Mouse (Mus musculus): ENCODE measurements at regions not wholly inside any gene's neighbourhood (a gene's known extent, or its start where the extent isn't known, plus 50 kb on each side); places are given as distances from the start of the nearest gene placed in this dataset.
A peak's percentile ranks its signal among the peaks of the same experiment; 100 is the strongest.

- Histone ChIP-seq H3K9ac (replicated peaks; ENCODE audit: low read depth) (no peak overlapping the region), H3K9me3 (ENCODE audit: low read length) (no peaks in the 10 kb centered on the region), H3K4me3 (ENCODE audit: low read depth, low read length) (no peak overlapping the region), H3K36me3 (ENCODE audit: insufficient read depth, low read length) (no peaks in the 10 kb centered on the region), H3K4me1 (ENCODE audit: insufficient read depth, low read depth, low read length) (no peaks in the 10 kb centered on the region), H3K27ac (ENCODE audit: low read length) (no peak overlapping the region), H3K27me3 (replicated peaks; ENCODE audit: insufficient read depth, low read length) (no peaks in the 10 kb centered on the region), H3K4me2 (replicated peaks; ENCODE audit: low read depth, low read length) (no peak overlapping the region)
- no peak for ATAC-seq
- WGBS = 66% methylated on average over 5 of the region's 5 CpGs
- no peak for DNase-seq (ENCODE audit: low spot score)
- TF ChIP-seq EP300 (IDR thresholded peaks at IDR 0.05) (no peak), CTCF (IDR thresholded peaks at IDR 0.05) (no peak)
Observed at GRCm38 (mm10) chr9:43947089-43947488, 96.1 kb upstream of the Thy1 start.

- Histone ChIP-seq H3K9me3 (ENCODE audit: low read length) (no peaks in the 10 kb centered on the region), H3K27me3 (replicated peaks; ENCODE audit: insufficient read depth, low read length) (no peaks in the 10 kb centered on the region), H3K4me3 (ENCODE audit: low read depth, low read length) (no peak overlapping the region), H3K27ac (ENCODE audit: low read length) (no peak overlapping the region), H3K9ac (replicated peaks; ENCODE audit: low read depth) (no peak overlapping the region), H3K4me2 (replicated peaks; ENCODE audit: low read depth, low read length) (no peak overlapping the region), H3K36me3 (ENCODE audit: insufficient read depth, low read length) (no peaks in the 10 kb centered on the region), H3K4me1 (ENCODE audit: insufficient read depth, low read depth, low read length) (no peaks in the 10 kb centered on the region)
- TF ChIP-seq CTCF (IDR thresholded peaks at IDR 0.05) (no peak), EP300 (IDR thresholded peaks at IDR 0.05) (no peak)
- DNase-seq (ENCODE audit: low spot score) (no peak), ATAC-seq (no peak)
- 54% methylated on average over 11 of the region's 11 CpGs for WGBS
Observed at GRCm38 (mm10) chr9:43947490-43948150, 95.6 kb upstream of the Thy1 start.

- Histone ChIP-seq H3K36me3 (ENCODE audit: insufficient read depth, low read length) (no peaks in the 10 kb centered on the region), H3K9ac (replicated peaks; ENCODE audit: low read depth) (no peak overlapping the region), H3K9me3 (ENCODE audit: low read length) (no peaks in the 10 kb centered on the region), H3K4me3 (ENCODE audit: low read depth, low read length) (no peak overlapping the region), H3K4me2 (replicated peaks; ENCODE audit: low read depth, low read length) (no peak overlapping the region), H3K27me3 (replicated peaks; ENCODE audit: insufficient read depth, low read length) (no peaks in the 10 kb centered on the region), H3K27ac (ENCODE audit: low read length) (no peak overlapping the region), H3K4me1 (ENCODE audit: insufficient read depth, low read depth, low read length) (no peaks in the 10 kb centered on the region)
- no peak for DNase-seq (ENCODE audit: low spot score)
- ATAC-seq = no peak
- 35% methylated on average over 7 of the region's 7 CpGs for WGBS
- TF ChIP-seq CTCF (IDR thresholded peaks at IDR 0.05) (peak; percentile 27; the same call in 1 of the 2 replicates), EP300 (IDR thresholded peaks at IDR 0.05) (no peak)
Observed at GRCm38 (mm10) chr9:43953128-43953527, 90.1 kb upstream of the Thy1 start.

GRCm38 (mm10) chr9:43959541-43959940 lies 83.6 kb upstream of the Thy1 start:
- Histone ChIP-seq H3K9me3 (ENCODE audit: low read length) (no peaks in the 10 kb centered on the region), H3K9ac (replicated peaks; ENCODE audit: low read depth) (no peak overlapping the region), H3K36me3 (ENCODE audit: insufficient read depth, low read length) (no peaks in the 10 kb centered on the region), H3K4me2 (replicated peaks; ENCODE audit: low read depth, low read length) (no peak overlapping the region), H3K27me3 (replicated peaks; ENCODE audit: insufficient read depth, low read length) (no peaks in the 10 kb centered on the region), H3K27ac (ENCODE audit: low read length) (no peak overlapping the region), H3K4me1 (ENCODE audit: insufficient read depth, low read depth, low read length) (no peaks in the 10 kb centered on the region), H3K4me3 (ENCODE audit: low read depth, low read length) (no peak overlapping the region)
- TF ChIP-seq CTCF (IDR thresholded peaks at IDR 0.05) = no peak
- no peak for TF ChIP-seq EP300 (IDR thresholded peaks at IDR 0.05)
- peak; percentile 43 for DNase-seq (ENCODE audit: low spot score)
- WGBS = 29% methylated on average over 9 of the region's 9 CpGs
- no peak for ATAC-seq

- H3K9me3 ChIP-seq (ENCODE audit: low read length) = no peaks in the 10 kb centered on the region
- H3K4me1 ChIP-seq (ENCODE audit: insufficient read depth, low read depth, low read length) = no peaks in the 10 kb centered on the region
- no peak overlapping the region for H3K4me2 ChIP-seq (replicated peaks; ENCODE audit: low read depth, low read length)
- DNase-seq (ENCODE audit: low spot score) (no peak), ATAC-seq (no peak)
- TF ChIP-seq CTCF (IDR thresholded peaks at IDR 0.05) (no peak), EP300 (IDR thresholded peaks at IDR 0.05) (no peak)
- H3K36me3 ChIP-seq (ENCODE audit: insufficient read depth, low read length) = no peaks in the 10 kb centered on the region
- no peak overlapping the region for H3K4me3 ChIP-seq (ENCODE audit: low read depth, low read length)
- no peak overlapping the region for H3K9ac ChIP-seq (replicated peaks; ENCODE audit: low read depth)
- no peak overlapping the region for H3K27ac ChIP-seq (ENCODE audit: low read length)
- 68% methylated on average over 12 of the region's 12 CpGs for WGBS
- H3K27me3 ChIP-seq (replicated peaks; ENCODE audit: insufficient read depth, low read length) = no peaks in the 10 kb centered on the region
Observed at GRCm38 (mm10) chr9:43961431-43961830, 81.8 kb upstream of the Thy1 start.

- Histone ChIP-seq H3K4me3 (ENCODE audit: low read depth, low read length) (no peak overlapping the region), H3K27me3 (replicated peaks; ENCODE audit: insufficient read depth, low read length) (no peaks in the 10 kb centered on the region), H3K9ac (replicated peaks; ENCODE audit: low read depth) (no peak overlapping the region), H3K4me1 (ENCODE audit: insufficient read depth, low read depth, low read length) (no peaks in the 10 kb centered on the region), H3K4me2 (replicated peaks; ENCODE audit: low read depth, low read length) (no peak overlapping the region), H3K27ac (ENCODE audit: low read length) (no peak overlapping the region), H3K36me3 (ENCODE audit: insufficient read depth, low read length) (no peaks in the 10 kb centered on the region), H3K9me3 (ENCODE audit: low read length) (no peaks in the 10 kb centered on the region)
- 39% methylated on average over 4 of the region's 4 CpGs for WGBS
- ATAC-seq (no peak), DNase-seq (ENCODE audit: low spot score) (no peak)
- TF ChIP-seq CTCF (IDR thresholded peaks at IDR 0.05) (no peak), EP300 (IDR thresholded peaks at IDR 0.05) (no peak)
Observed at GRCm38 (mm10) chr9:43965171-43965570, 78.0 kb upstream of the Thy1 start.

GRCm38 (mm10) chr9:43965811-43966210 lies 77.4 kb upstream of the Thy1 start:
- no peak for ATAC-seq
- Histone ChIP-seq H3K9ac (replicated peaks; ENCODE audit: low read depth) (no peak overlapping the region), H3K4me2 (replicated peaks; ENCODE audit: low read depth, low read length) (no peak overlapping the region), H3K36me3 (ENCODE audit: insufficient read depth, low read length) (no peaks in the 10 kb centered on the region), H3K27ac (ENCODE audit: low read length) (no peak overlapping the region), H3K4me3 (ENCODE audit: low read depth, low read length) (no peak overlapping the region), H3K4me1 (ENCODE audit: insufficient read depth, low read depth, low read length) (no peaks in the 10 kb centered on the region), H3K27me3 (replicated peaks; ENCODE audit: insufficient read depth, low read length) (no peaks in the 10 kb centered on the region), H3K9me3 (ENCODE audit: low read length) (no peaks in the 10 kb centered on the region)
- no peak for DNase-seq (ENCODE audit: low spot score)
- no peak for TF ChIP-seq CTCF (IDR thresholded peaks at IDR 0.05)
- WGBS = 81% methylated on average over 5 of the region's 5 CpGs

Measured in lung, postnatal 0 days (tissue).